Mouse (Mus musculus) thymus, adult 2 months (tissue): ENCODE results near the gene Cd79b.

Experiments
- CTCF ChIP-seq: fragments of 200-500 bp; IDR thresholded peaks from 2 replicates; pipeline ENCODE4 v1.5.1; 2012; ENCODE audit warnings: mild to moderate bottlenecking, control low read depth, low read length, moderate library complexity, borderline replicate concordance; ENCODE audit not compliant: control insufficient read depth, poor library complexity, insufficient read depth; ENCODE audit errors: extremely low read depth
- POLR2A ChIP-seq: fragments of 200-500 bp; IDR thresholded peaks from 2 replicates; pipeline ENCODE4 v1.6.1; 2012; ENCODE audit warnings: mild to moderate bottlenecking, low read length, control low read depth, moderate library complexity; ENCODE audit not compliant: control insufficient read depth, poor library complexity, insufficient read depth; ENCODE audit errors: extremely low read depth

DNA sequence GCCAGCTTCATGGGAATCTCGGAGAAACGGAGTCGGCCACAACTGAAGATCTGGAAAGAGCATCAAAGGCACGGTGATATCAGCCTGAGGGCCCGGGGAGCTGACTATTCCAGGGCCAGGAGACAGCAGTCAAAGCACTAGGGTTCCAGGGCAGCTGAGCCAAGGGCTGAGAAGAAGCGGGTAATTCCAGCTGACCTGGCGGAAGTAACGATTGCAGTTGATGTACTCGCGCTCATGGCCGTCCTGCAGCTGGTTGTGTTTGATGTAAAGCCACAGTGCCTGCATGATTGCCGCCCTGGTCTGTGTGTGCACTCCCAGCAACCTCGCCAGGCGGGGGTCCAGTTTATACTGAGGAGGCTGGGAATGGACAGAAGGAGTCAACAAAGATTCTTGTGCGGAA is 49.6 kb downstream of the Cd79b start:
- no peak for TF ChIP-seq CTCF
- no peak for TF ChIP-seq POLR2A
